Comparison of ENCODE assay signal across 11 mouse cellular contexts in genomic region chr4:53246083-53246747, GRCm38 (mm10).
DNase-seq lines count a peak whose midpoint lies in the region; ATAC-seq and TF ChIP-seq lines count a peak whose summit lies in the region.
"Had no signal": no experiment of that assay in that cellular context is flagged by ENCODE, and none has a peak within 500 bp of the region (broad histone marks: within the 10 kb centered on the region; RNA-seq: fewer than 3 reads in every experiment).

No protein-coding gene starts in this region.

- no peak for TF ChIP-seq POLR2A in bone marrow macrophage, adult 2 months (IDR thresholded peaks at IDR 0.05; ENCODE audit: borderline replicate concordance, low read depth, low read length)
- no peak for TF ChIP-seq POLR2A in cerebellum, adult 2 months (IDR thresholded peaks at IDR 0.05; ENCODE audit: borderline replicate concordance, insufficient read depth, low read length)

- no peak overlapping the region for H3K4me3 ChIP-seq in kidney, embryonic 14.5 days (ENCODE audit: low read length)
- no peak overlapping the region for H3K4me3 ChIP-seq in bone marrow macrophage, adult 2 months (ENCODE audit: insufficient read depth, low read length)
- H3K4me3 ChIP-seq in liver, embryonic 16.5 days (ENCODE audit: low read depth, low read length) = no peak overlapping the region
- H3K4me3 ChIP-seq in cerebellum, adult 2 months (replicated peaks; ENCODE audit: insufficient read depth, low read depth, low read length) = no peak overlapping the region
- H3K4me3 ChIP-seq in intestine, postnatal 0 days (ENCODE audit: low read depth, low read length) = no peak overlapping the region
- H3K4me3 ChIP-seq: myocyte; stomach, embryonic 15.5 days had no signal

- no peak overlapping the region for H3K9ac ChIP-seq in kidney, embryonic 14.5 days (ENCODE audit: low read depth, low read length)
- H3K9ac ChIP-seq in liver, embryonic 16.5 days (ENCODE audit: low read depth, low read length) = no peak overlapping the region
- H3K9ac ChIP-seq in intestine, postnatal 0 days (ENCODE audit: low read depth, low read length) = no peak overlapping the region
- H3K9ac ChIP-seq: stomach, embryonic 15.5 days had no signal

- H3K4me1 ChIP-seq in kidney, embryonic 14.5 days (ENCODE audit: control insufficient read depth, insufficient read depth, low read length) = no peaks in the 10 kb centered on the region
- peaks cover 29% of the 10 kb centered on the region for H3K4me1 ChIP-seq in bone marrow macrophage, adult 2 months (ENCODE audit: control insufficient read depth, insufficient read depth, low read length)
- no peaks in the 10 kb centered on the region; the same call in 1 of the 2 replicates for H3K4me1 ChIP-seq in liver, embryonic 16.5 days (ENCODE audit: control insufficient read depth, low read depth, low read length)
- no peaks in the 10 kb centered on the region for H3K4me1 ChIP-seq in cerebellum, adult 2 months (ENCODE audit: control insufficient read depth, insufficient read depth, low read length)
- no peaks in the 10 kb centered on the region for H3K4me1 ChIP-seq in intestine, postnatal 0 days (replicated peaks; ENCODE audit: control insufficient read depth, insufficient read depth, low read length)
- H3K4me1 ChIP-seq: stomach, embryonic 15.5 days had no signal

- no peaks in the 10 kb centered on the region for H3K36me3 ChIP-seq in kidney, embryonic 14.5 days (ENCODE audit: control insufficient read depth, insufficient read depth, low read length)
- no peaks in the 10 kb centered on the region for H3K36me3 ChIP-seq in liver, embryonic 16.5 days (ENCODE audit: control insufficient read depth, insufficient read depth)
- H3K36me3 ChIP-seq in intestine, postnatal 0 days (ENCODE audit: control insufficient read depth, insufficient read depth) = no peaks in the 10 kb centered on the region
- H3K36me3 ChIP-seq: stomach, embryonic 15.5 days had no signal

- no peak for ATAC-seq in kidney, embryonic 14.5 days (ENCODE audit: low FRiP score, low TSS enrichment)
- peak; percentile 77 for ATAC-seq in liver, embryonic 16.5 days (ENCODE audit: low read depth)
- ATAC-seq in intestine, postnatal 0 days = no peak

- 81% methylated on average over 15 of the region's 15 CpGs for WGBS in kidney, embryonic 14.5 days
- WGBS in liver, embryonic 16.5 days (ENCODE audit: insufficient replicate concordance) = 52% methylated on average over 15 of the region's 15 CpGs
- 86% methylated on average over 15 of the region's 15 CpGs for WGBS in cerebellum, adult 2 months
- 82% methylated on average over 15 of the region's 15 CpGs for WGBS in intestine, postnatal 0 days

- TF ChIP-seq CTCF in bone marrow macrophage, adult 2 months (IDR thresholded peaks at IDR 0.05; ENCODE audit: low read depth, low read length) = no peak
- TF ChIP-seq CTCF in cerebellum, adult 2 months (IDR thresholded peaks at IDR 0.05; ENCODE audit: borderline replicate concordance, insufficient read depth, low read depth, low read length) = no peak
- no peak for TF ChIP-seq CTCF in intestine, postnatal 0 days (IDR thresholded peaks at IDR 0.05; ENCODE audit: low read depth)

- H3K27me3 ChIP-seq in kidney, embryonic 14.5 days (ENCODE audit: control insufficient read depth, insufficient read depth, low read length) = no peaks in the 10 kb centered on the region
- no peaks in the 10 kb centered on the region for H3K27me3 ChIP-seq in liver, embryonic 16.5 days (ENCODE audit: control insufficient read depth, insufficient read depth, low read depth, low read length)
- H3K27me3 ChIP-seq in cerebellum, adult 2 months (ENCODE audit: control insufficient read depth, insufficient read depth, low read length) = no peaks in the 10 kb centered on the region
- no peaks in the 10 kb centered on the region for H3K27me3 ChIP-seq in intestine, postnatal 0 days (replicated peaks; ENCODE audit: control insufficient read depth, insufficient read depth, low read length)
- H3K27me3 ChIP-seq: stomach, embryonic 15.5 days had no signal

- H3K27ac ChIP-seq in kidney, embryonic 14.5 days (ENCODE audit: low read depth, low read length) = no peak overlapping the region
- peak overlapping the region; percentile 35 for H3K27ac ChIP-seq in bone marrow macrophage, adult 2 months (ENCODE audit: insufficient read depth, low read depth, low read length)
- H3K27ac ChIP-seq in liver, embryonic 16.5 days (ENCODE audit: low read length) = no peak overlapping the region
- H3K27ac ChIP-seq in cerebellum, adult 2 months (ENCODE audit: insufficient read depth, low read length) = no peak overlapping the region
- H3K27ac ChIP-seq in intestine, postnatal 0 days (ENCODE audit: low read depth, low read length) = no peak overlapping the region
- H3K27ac ChIP-seq: stomach, embryonic 15.5 days had no signal

- DNase-seq in kidney, adult 18-20 months = peak; percentile 49
- peak; percentile 88 for DNase-seq in kidney, adult 9 months
- DNase-seq in cerebellum, adult 2 months = no peak
- no peak for DNase-seq in urinary bladder, adult 18-20 months (ENCODE audit: low spot score in 2 of 2)

- H3K9me3 ChIP-seq in kidney, embryonic 14.5 days (ENCODE audit: control insufficient read depth, low read length) = no peaks in the 10 kb centered on the region
- H3K9me3 ChIP-seq in liver, embryonic 16.5 days (replicated peaks; ENCODE audit: control insufficient read depth, low read length) = no peaks in the 10 kb centered on the region
- H3K9me3 ChIP-seq in intestine, postnatal 0 days (ENCODE audit: control insufficient read depth) = no peaks in the 10 kb centered on the region
- H3K9me3 ChIP-seq: stomach, embryonic 15.5 days had no signal

- no peak overlapping the region for H3K4me2 ChIP-seq in kidney, embryonic 14.5 days (replicated peaks; ENCODE audit: low read depth, low read length)
- no peak overlapping the region for H3K4me2 ChIP-seq in liver, embryonic 16.5 days (ENCODE audit: low read depth, low read length)
- no peak overlapping the region for H3K4me2 ChIP-seq in intestine, postnatal 0 days (replicated peaks; ENCODE audit: low read depth)
- H3K4me2 ChIP-seq: heart, embryonic 11.5 days; stomach, embryonic 15.5 days had no signal

Comparison
In these comparisons a context has a peak if more than half of its experiments do, and no peak if none do; other contexts are left out.
1. DNase-seq: peak in kidney, adult 18-20 months (single experiment) and kidney, adult 9 months (single experiment); none in cerebellum, adult 2 months (0 of 2) and urinary bladder, adult 18-20 months (0 of 2).